Mouse (Mus musculus) midbrain, embryonic 16.5 days (tissue): ENCODE results near the gene Nefh. TPM values are rescaled to one million over a fixed set of nuclear protein-coding genes. Genes with fewer than 3 reads are reported as not detected.
A peak's percentile ranks its signal among the peaks of the same experiment; 100 is the strongest.

Experiments
- ATAC-seq: fragments of 200-750 bp; cut with Nextera tagmentation; 2 replicates; pipeline ENCODE4 v1.8.0; 2017; ENCODE audit warnings: moderate TSS enrichment
- H3K27ac ChIP-seq: fragments of 300-500 bp; sonication (generic); 2 replicates; pipeline ENCODE4 v1.5.1; 2014; ENCODE audit warnings: mild to moderate bottlenecking, low read length, mixed read lengths
- H3K27me3 ChIP-seq: fragments of 300-500 bp; sonication (generic); 2 replicates; pipeline ENCODE4 v1.6.1; 2014; ENCODE audit warnings: low read depth, low read length, mixed read lengths; ENCODE audit not compliant: control insufficient read depth, insufficient read depth
- H3K36me3 ChIP-seq: fragments of 300-500 bp; sonication (generic); 2 replicates; pipeline ENCODE4 v1.6.1; 2014; ENCODE audit warnings: mild to moderate bottlenecking, low read length, moderate library complexity, mixed read lengths; ENCODE audit not compliant: control insufficient read depth, insufficient read depth
- H3K4me1 ChIP-seq: fragments of 300-500 bp; sonication (generic); 2 replicates; pipeline ENCODE4 v1.6.1; 2014; ENCODE audit warnings: mild to moderate bottlenecking, low read length, mixed read lengths; ENCODE audit not compliant: control insufficient read depth, insufficient read depth
- H3K4me2 ChIP-seq: fragments of 300-500 bp; sonication (generic); 2 replicates; pipeline ENCODE4 v1.6.1; 2014; ENCODE audit warnings: mild to moderate bottlenecking, low read length, mixed read lengths
- H3K4me3 ChIP-seq: fragments of 300-500 bp; sonication (generic); 2 replicates; pipeline ENCODE4 v1.5.1; 2014; ENCODE audit warnings: low read depth, mild to moderate bottlenecking, low read length, moderate library complexity, mixed read lengths
- H3K9ac ChIP-seq: fragments of 300-500 bp; sonication (generic); 2 replicates; pipeline ENCODE4 v1.6.1; 2014; ENCODE audit warnings: low read depth, low read length, mixed read lengths
- H3K9me3 ChIP-seq: fragments of 300-500 bp; sonication (generic); replicated peaks from 2 replicates; pipeline ENCODE4 v1.6.1; 2014; ENCODE audit warnings: mild to moderate bottlenecking, low read length, mixed read lengths; ENCODE audit not compliant: control insufficient read depth, poor library complexity, severe bottlenecking
- WGBS: fragments of 180-500 bp; shearing (Covaris S2); extraction: QIAGEN DNeasy Blood & Tissue Kit; methylation state at CpG from one replicate; pipeline ENCODE4 v1.1.7; 2014; 5-methylcytosine and 5-hydroxymethylcytosine counted together
- polyA plus RNA-seq: library from polyadenylated mRNA; unstranded; fragments of >200 nt; fragmentation: Nextera tagmentation; extraction: Ambion mirVana; gene quantifications from 2 replicates; pipeline ENCODE4 v1.2.1, GENCODE M21; 2015

Gene Nefh
- polyA plus RNA-seq, 1 experiment from 2014 or later: 4.3 TPM

DNA sequence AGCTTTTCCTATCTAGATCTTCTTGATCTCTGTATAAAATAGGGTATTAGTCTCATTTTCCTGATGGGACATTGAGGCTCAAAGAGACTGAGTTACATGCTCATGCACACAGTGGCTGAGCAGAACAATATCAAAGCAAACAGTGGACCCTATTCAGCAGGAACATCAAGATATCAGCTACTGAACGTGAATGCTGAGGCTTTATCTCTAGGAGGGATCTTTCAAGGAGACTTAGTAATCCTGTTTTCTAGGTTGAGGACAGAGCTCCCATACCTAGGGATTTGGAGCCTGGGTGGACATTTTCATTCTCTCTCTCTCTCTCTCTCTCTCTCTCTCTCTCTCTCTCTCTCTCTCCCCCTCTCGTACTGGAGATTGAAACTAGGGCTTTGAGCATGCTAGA, 35.7 kb upstream of the Nefh start:
- ATAC-seq: no peak
- H3K27me3 ChIP-seq: no peaks in the 10 kb centered on the region

DNA sequence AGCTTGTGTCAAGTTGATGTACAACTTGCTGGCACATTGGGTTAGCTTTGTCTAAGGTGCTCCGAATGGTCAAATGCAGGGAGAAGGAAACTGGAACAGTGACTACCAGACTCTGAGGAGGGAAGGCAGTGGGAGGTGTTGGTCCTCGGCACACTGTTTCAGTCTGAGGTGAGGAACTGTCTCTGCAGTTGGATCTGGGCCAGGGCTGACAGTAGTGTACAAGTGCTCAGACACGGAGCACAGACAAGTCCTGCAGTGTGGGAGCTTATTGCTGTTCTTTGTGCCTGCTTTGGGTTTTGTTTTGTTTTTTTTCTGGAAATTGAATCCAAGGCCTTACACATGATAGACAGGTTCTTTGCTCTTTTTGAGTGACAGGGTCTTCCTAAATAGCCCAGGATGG, 35.1 kb upstream of the Nefh start:
- Histone ChIP-seq H3K27me3 (no peaks in the 10 kb centered on the region), H3K4me3 (no peak overlapping the region), H3K4me2 (no peak overlapping the region), H3K27ac (no peak overlapping the region), H3K9me3 (no peaks in the 10 kb centered on the region), H3K36me3 (no peaks in the 10 kb centered on the region), H3K4me1 (peaks cover 12% of the 10 kb centered on the region), H3K9ac (no peak overlapping the region)
- WGBS: 82% methylated on average over 3 of the region's 3 CpGs
- ATAC-seq: no peak

More for the DNA sequence above, 35.7 kb upstream of the Nefh start:
- H3K4me1 ChIP-seq: peaks cover 16% of the 10 kb centered on the region
- H3K4me3 ChIP-seq: no peak overlapping the region
- H3K36me3 ChIP-seq: no peaks in the 10 kb centered on the region
- H3K9ac ChIP-seq: no peak overlapping the region
- no peak overlapping the region for H3K4me2 ChIP-seq
- H3K9me3 ChIP-seq: no peaks in the 10 kb centered on the region
- WGBS: 66% methylated on average over 2 of the region's 2 CpGs
- no peak overlapping the region for H3K27ac ChIP-seq

DNA sequence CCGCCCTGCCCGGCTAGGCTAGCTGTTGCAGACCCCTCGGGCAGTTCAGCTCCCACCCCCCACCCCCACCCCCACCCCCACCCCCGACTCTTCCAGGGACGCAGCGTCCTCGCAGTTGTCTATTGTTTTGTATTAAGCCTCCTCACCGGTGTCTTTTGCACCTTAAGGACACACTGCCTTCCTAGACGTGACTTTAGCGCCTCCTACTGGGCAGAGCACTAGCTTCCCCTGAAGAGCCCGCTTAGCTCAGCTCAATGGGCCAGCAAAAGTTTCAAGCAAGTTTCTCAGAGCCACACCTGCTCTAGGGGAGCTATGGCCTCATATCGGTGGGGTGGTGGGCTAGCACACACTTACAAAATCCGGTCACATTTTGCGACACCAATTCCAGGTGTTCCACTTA, 27.8 kb upstream of the Nefh start:
- H3K4me3 ChIP-seq: no peak overlapping the region
- H3K27me3 ChIP-seq: no peaks in the 10 kb centered on the region
- WGBS: 7% methylated on average over 10 of the region's 14 CpGs
- H3K36me3 ChIP-seq: no peaks in the 10 kb centered on the region
- ATAC-seq: peak; percentile 54; the same call in 1 of the 2 replicates
- H3K9me3 ChIP-seq: no peaks in the 10 kb centered on the region
- H3K27ac ChIP-seq: no peak overlapping the region
- no peak overlapping the region for H3K4me2 ChIP-seq
- no peaks in the 10 kb centered on the region for H3K4me1 ChIP-seq
- no peak overlapping the region for H3K9ac ChIP-seq

DNA sequence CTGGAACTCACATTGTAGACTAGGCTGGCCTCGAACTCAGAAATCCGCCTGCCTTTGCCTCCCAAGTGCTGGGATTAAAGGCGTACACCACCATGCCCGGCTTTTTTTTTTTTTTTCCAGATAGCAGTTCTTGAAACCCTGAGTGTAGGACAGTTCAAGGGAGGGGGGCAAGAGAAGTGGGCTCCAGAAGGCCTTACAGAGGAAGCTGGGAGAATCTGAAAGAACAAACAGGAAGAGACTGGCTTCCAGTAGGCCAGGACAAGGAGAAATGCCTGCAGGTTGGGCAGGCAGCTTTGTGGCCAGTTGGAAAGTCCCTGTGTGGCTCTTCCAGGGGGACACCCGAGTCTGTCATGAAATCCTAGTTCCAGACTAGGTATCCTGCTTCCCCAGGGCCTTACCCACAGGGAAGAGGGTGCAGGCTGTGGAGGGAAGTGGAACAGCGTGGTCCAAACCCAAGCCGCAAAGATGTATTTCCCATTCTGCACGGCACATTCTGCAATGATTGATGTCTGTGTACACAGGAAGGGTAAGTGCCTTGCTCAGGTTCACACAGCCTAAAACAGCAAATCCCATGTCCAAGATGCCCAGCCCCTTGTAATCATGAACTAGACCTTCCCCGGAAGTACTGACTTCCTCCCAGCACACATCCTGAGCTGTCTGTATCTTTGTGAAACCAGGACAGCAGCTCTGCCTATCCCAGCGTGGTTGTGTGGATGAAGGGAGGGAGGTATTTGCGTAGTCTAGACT, 26.7 kb upstream of the Nefh start:
- Histone ChIP-seq H3K27ac (no peak overlapping the region), H3K4me1 (no peaks in the 10 kb centered on the region), H3K27me3 (no peaks in the 10 kb centered on the region), H3K4me3 (no peak overlapping the region), H3K9ac (no peak overlapping the region), H3K36me3 (no peaks in the 10 kb centered on the region), H3K9me3 (no peaks in the 10 kb centered on the region), H3K4me2 (no peak overlapping the region)
- ATAC-seq: no peak
- 83% methylated on average over 11 of the region's 11 CpGs for WGBS

DNA sequence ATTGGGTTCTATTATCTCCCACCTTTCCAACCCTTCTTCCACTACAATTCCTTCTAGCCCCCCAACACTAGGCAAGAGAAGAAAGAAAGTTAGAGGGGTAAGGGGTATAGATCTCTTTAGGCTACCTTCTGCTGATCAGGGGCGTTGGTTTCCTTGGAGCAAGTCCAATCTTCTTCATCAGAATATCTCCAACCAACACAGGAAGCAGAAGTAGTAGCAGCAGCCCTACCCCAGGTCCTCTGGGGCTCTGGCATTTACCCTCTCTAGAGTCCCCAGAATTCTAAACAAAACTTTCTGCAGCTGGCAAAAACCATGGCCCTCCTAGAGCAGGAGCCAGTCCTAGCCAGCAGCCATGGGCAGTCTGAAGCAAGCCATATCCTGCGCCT, 26.0 kb upstream of the Nefh start:
- Histone ChIP-seq H3K27me3 (no peaks in the 10 kb centered on the region), H3K36me3 (no peaks in the 10 kb centered on the region), H3K27ac (no peak overlapping the region), H3K9me3 (no peaks in the 10 kb centered on the region), H3K4me3 (no peak overlapping the region), H3K9ac (no peak overlapping the region), H3K4me2 (no peak overlapping the region), H3K4me1 (no peaks in the 10 kb centered on the region)
- no peak for ATAC-seq
- WGBS: 94% methylated on average over 2 of the region's 2 CpGs

DNA sequence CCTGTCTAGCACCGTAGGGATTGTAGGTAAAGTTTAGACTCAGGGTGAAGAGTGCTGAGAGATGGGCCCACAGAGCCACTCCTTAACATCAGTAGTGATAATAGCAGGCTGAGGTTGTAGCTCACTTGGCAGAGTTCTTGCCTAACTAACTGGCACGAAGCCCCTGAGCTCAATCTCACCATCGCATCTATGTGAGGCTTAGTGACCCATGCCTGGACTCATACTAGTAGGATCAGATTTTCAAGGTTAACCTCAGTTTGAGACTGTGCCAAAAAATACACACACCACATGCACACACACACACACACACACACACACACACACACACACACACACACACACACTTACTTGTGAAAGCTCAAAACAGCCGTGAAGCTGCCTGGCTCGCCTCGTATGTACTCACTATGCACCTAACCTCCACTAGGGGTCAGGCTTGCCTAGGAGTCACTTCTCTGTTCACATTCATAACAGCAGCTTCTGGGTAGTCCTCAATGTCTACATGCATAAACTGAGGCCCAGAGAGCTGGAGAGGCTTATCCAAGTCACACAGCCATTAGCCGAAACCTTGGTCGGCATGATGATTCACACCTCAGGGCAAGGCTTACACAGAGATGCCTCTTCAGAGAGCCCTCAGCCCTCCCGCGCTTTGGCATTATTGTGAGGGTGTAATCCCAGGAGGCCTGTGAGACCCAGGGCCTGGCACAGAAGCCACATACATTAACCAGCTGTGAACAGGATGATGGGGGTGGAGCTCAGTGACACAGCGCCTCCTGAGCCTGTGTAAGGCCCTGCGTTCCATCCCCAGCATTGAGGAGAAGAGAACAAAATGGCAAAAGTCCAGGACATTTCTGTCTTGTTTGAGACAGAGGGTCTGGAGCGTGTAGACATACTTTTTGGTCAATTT, 25.4 kb upstream of the Nefh start:
- Histone ChIP-seq H3K27ac (no peak overlapping the region), H3K4me2 (no peak overlapping the region), H3K4me3 (no peak overlapping the region), H3K9ac (no peak overlapping the region), H3K36me3 (no peaks in the 10 kb centered on the region), H3K9me3 (no peaks in the 10 kb centered on the region), H3K27me3 (no peaks in the 10 kb centered on the region), H3K4me1 (no peaks in the 10 kb centered on the region)
- whole genome bisulfite sequencing: 57% methylated on average over 13 of the region's 13 CpGs
- ATAC-seq: no peak

DNA sequence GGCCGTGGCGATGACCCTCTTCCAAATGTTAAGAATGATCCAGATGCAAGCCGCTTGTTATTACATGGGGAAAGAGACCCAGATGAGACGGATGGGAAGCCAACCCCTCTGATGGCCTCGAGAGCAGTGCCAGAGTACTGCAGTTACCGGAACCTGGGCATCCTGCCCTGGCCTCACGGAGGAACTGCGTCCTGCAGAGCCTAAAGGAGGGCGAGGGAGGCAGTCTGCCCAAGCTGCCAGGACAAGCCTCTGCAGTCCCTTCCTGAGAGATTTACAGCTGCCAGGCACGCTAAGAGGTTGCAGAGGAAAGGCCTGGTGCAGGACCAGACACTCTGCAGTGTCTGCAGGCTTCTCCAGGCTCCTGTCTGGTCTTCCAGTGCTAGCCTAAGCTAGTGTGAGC, 20.5 kb upstream of the Nefh start:
- Histone ChIP-seq H3K9ac (no peak overlapping the region), H3K4me1 (peaks cover 4% of the 10 kb centered on the region), H3K9me3 (no peaks in the 10 kb centered on the region), H3K36me3 (no peaks in the 10 kb centered on the region), H3K27ac (no peak overlapping the region), H3K4me2 (no peak overlapping the region), H3K4me3 (no peak overlapping the region), H3K27me3 (no peaks in the 10 kb centered on the region)
- ATAC-seq: no peak
- 84% methylated on average over 10 of the region's 10 CpGs for WGBS

DNA sequence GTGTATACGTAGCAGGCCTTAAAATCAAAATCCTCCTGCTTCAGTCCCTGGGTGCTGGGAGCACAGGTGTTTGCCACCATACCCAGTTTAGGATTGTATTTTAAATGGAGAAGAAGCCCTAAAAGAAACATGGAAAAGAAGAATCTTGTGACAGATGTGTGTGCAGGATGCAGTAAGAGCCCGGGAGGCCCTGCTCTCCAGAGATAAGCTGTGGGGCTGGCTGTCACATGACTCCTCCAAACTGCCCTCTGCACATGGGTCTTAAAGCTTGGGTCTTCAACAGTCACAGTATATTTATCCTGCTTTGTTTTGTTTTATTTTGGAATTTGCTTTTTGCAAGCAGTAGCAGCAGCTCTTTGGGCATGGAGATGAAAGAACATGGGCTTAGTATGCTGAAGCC, 19.7 kb upstream of the Nefh start:
- ATAC-seq: no peak
- Histone ChIP-seq H3K27ac (no peak overlapping the region), H3K4me1 (peaks cover 4% of the 10 kb centered on the region), H3K36me3 (no peaks in the 10 kb centered on the region), H3K9me3 (no peaks in the 10 kb centered on the region), H3K27me3 (no peaks in the 10 kb centered on the region), H3K4me3 (no peak overlapping the region), H3K9ac (0 out of 2 replicates have a peak overlapping the region, but pooled peaks have one; percentile 31), H3K4me2 (no peak overlapping the region)
- WGBS: 40% methylated on average over 2 of the region's 2 CpGs

DNA sequence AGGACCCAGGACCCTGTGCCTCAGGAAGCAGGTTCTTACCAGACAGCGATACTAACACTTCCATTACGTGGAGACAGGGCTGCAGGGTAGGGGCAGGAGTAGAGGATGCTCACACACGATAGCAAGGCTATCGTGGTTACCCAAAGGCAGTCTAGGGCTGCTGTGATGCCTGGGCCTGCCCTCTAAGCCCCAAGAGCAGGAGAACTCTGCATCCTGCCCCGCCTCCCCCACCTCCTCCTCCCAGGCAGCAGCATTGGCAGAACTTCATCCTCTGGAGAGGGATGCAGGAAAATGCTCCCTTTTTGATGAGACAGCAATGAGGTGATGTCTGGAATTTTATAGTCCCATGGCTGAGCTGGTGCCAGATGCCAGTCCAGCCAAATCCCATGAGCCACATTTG, 19.0 kb upstream of the Nefh start:
- H3K9me3 ChIP-seq: no peaks in the 10 kb centered on the region
- no peak overlapping the region for H3K4me2 ChIP-seq
- H3K27me3 ChIP-seq: no peaks in the 10 kb centered on the region
- no peak for ATAC-seq
- no peak overlapping the region for H3K27ac ChIP-seq
- H3K4me1 ChIP-seq: peaks cover 4% of the 10 kb centered on the region
- WGBS: 67% methylated on average over 5 of the region's 5 CpGs
- H3K9ac ChIP-seq: no peak overlapping the region
- no peaks in the 10 kb centered on the region for H3K36me3 ChIP-seq
- H3K4me3 ChIP-seq: no peak overlapping the region
